Mouse (Mus musculus) liver, postnatal 0 days (tissue): Measurements from ENCODE around the gene Ntrk3. TPM values are rescaled to one million over a fixed set of nuclear protein-coding genes. Genes with fewer than 3 reads are reported as not detected.

Experiments used
- ATAC-seq: fragments of 200-750 bp; cut with Nextera tagmentation; 2 replicates; pipeline ENCODE4 v1.8.0; 2017; ENCODE audit warnings: mild to moderate bottlenecking, moderate library complexity
- DNase-seq: peaks from one replicate; pipeline ENCODE4 v3.0.0-alpha.2; 2016
- H3K27ac ChIP-seq: fragments of 300-500 bp; sonication (generic); 2 replicates; pipeline ENCODE4 v1.5.1; 2014; ENCODE audit warnings: antibody characterized with exemption, moderate library complexity, mild to moderate bottlenecking, low read depth
- H3K27me3 ChIP-seq: fragments of 300-500 bp; sonication (generic); 2 replicates; pipeline ENCODE4 v1.6.1; 2014; ENCODE audit warnings: low read length, control low read depth, mixed read lengths; ENCODE audit not compliant: insufficient read depth
- H3K36me3 ChIP-seq: fragments of 300-500 bp; sonication (generic); replicated peaks from 2 replicates; pipeline ENCODE4 v1.6.1; 2014; ENCODE audit warnings: mild to moderate bottlenecking, control low read depth, low read length, moderate library complexity, mixed read lengths; ENCODE audit not compliant: insufficient read depth
- H3K4me1 ChIP-seq: fragments of 300-500 bp; sonication (generic); 2 replicates; pipeline ENCODE4 v1.6.1; 2014; ENCODE audit warnings: antibody characterized with exemption, mild to moderate bottlenecking, control low read depth; ENCODE audit not compliant: insufficient read depth
- H3K4me2 ChIP-seq: fragments of 300-500 bp; sonication (generic); 2 replicates; pipeline ENCODE4 v1.6.1; 2014; ENCODE audit warnings: low read depth, mild to moderate bottlenecking, low read length, moderate library complexity, mixed read lengths
- H3K4me3 ChIP-seq: fragments of 300-500 bp; sonication (generic); 2 replicates; pipeline ENCODE4 v1.5.1; 2014; ENCODE audit warnings: low read depth, low read length
- H3K9ac ChIP-seq: fragments of 300-500 bp; sonication (generic); replicated peaks from 2 replicates; pipeline ENCODE4 v1.6.1; 2014; ENCODE audit warnings: mild to moderate bottlenecking, moderate library complexity
- H3K9me3 ChIP-seq: fragments of 300-500 bp; sonication (generic); 2 replicates; pipeline ENCODE4 v1.6.1; 2016; ENCODE audit warnings: mild to moderate bottlenecking, control low read depth, low read length, mixed read lengths
- CTCF ChIP-seq: sonication (generic); IDR thresholded peaks from 2 replicates; pipeline ENCODE4 v1.5.1; 2016; ENCODE audit warnings: antibody characterized with exemption, low read depth
- EP300 ChIP-seq: IDR thresholded peaks from 2 replicates; pipeline ENCODE4 v1.6.1; 2016; ENCODE audit warnings: antibody characterized with exemption, low read depth, mild to moderate bottlenecking
- WGBS: fragments of 180-500 bp; shearing (Covaris S2); extraction: QIAGEN DNeasy Blood & Tissue Kit; methylation state at CpG from one replicate; pipeline ENCODE4 v1.1.7; 2014; ENCODE audit not compliant: insufficient replicate concordance; 5-methylcytosine and 5-hydroxymethylcytosine counted together
- polyA plus RNA-seq: library from polyadenylated mRNA; unstranded; fragments of >200 nt; fragmentation: Nextera tagmentation; extraction: Ambion mirVana; gene quantifications from 2 replicates; pipeline ENCODE4 v1.2.1, GENCODE M21; 2015

Gene Ntrk3
- polyA plus RNA-seq, 1 experiment from 2014 or later = 0.16 TPM

DNA sequence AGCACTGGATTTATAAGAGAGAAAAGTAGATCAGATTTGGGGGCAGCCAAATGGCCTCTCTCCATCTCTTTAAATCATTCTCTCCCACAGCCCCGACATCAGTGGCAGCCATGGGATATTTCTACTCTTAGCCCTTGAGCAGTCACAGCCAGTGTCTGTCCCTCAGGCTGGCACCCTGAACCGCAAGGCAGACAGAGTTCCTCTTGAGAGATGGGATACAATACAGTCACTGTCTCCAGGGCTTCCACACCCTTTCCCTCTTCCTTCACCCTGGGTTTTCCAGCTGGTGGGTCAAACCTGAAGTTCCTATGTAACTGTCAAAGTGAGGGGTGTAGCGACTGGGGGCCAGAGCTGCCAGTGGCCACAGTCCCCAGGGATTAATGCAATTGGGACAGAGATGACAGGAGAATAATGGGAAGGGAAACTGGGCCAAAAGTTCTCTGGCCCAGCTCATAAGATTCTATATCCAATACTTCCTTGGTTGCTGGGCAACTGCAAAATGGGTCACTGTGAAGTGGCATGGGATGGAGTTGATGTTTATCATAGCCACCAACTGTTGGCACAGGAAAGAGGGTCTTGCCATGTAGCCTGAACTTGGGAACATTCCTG is 483.9 kb downstream of the Ntrk3 start:
- no peak for DNase-seq
- no peaks in the 10 kb centered on the region for H3K36me3 ChIP-seq
- TF ChIP-seq EP300 = no peak
- no peak for TF ChIP-seq CTCF
- 65% methylated on average over 3 of the region's 3 CpGs for WGBS
- H3K9me3 ChIP-seq = no peaks in the 10 kb centered on the region
- H3K27ac ChIP-seq = no peak overlapping the region
- H3K27me3 ChIP-seq = no peaks in the 10 kb centered on the region
- no peak overlapping the region for H3K9ac ChIP-seq
- no peaks in the 10 kb centered on the region for H3K4me1 ChIP-seq
- ATAC-seq = no peak
- no peak overlapping the region for H3K4me2 ChIP-seq
- H3K4me3 ChIP-seq = no peak overlapping the region

DNA sequence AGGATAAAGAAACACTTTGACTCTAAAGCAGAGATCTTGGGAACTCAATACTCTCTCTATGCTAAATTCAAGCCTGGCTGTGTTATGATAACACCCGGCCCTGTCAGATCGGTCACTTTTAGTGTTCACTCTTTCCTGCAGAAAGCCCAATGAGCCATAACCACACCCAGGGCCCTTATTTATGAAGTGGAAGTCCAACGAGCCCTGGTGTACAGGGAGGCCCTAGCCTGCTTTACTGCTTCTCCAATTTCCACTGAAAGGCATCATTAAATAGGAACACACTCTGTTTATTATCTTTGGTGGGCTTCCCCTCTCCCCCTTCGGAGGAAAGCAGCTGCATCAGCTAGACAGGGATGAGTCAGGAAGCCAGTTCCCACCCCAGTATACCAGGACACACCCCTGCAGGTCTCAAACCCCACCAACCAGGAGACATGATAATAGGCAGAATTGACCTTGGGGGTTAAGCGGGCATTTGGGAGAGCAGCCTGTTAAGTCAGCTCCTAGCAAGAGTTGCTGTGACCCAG is 489.6 kb downstream of the Ntrk3 start:
- Histone ChIP-seq H3K27me3 (no peaks in the 10 kb centered on the region), H3K4me1 (no peaks in the 10 kb centered on the region), H3K27ac (no peak overlapping the region), H3K4me3 (no peak overlapping the region), H3K4me2 (no peak overlapping the region), H3K36me3 (no peaks in the 10 kb centered on the region), H3K9ac (no peak overlapping the region), H3K9me3 (no peaks in the 10 kb centered on the region)
- no peak for TF ChIP-seq EP300
- TF ChIP-seq CTCF = no peak
- WGBS = 72% methylated on average over 5 of the region's 5 CpGs
- no peak for ATAC-seq
- DNase-seq = no peak

DNA sequence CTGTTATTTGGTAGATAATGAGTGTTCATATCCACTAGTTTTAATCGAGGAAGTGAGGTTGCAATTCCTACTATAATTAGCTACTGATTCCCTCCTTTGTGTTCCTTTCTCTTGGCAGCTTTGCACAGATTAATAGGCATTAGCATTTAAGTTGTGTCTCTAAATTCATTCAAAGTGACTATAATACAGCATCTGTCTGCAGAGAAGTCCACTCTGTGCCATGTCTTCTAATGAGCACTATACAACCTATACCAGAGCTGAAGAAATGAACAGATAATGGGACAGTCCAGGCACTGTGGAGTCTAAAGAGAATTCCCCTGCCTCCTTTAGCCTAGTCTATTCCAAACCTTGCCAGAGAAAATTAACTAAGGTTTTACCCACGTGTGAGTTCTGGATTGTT is 498.8 kb downstream of the Ntrk3 start:
- Histone ChIP-seq H3K9me3 (no peaks in the 10 kb centered on the region), H3K4me1 (no peaks in the 10 kb centered on the region), H3K27ac (no peak overlapping the region), H3K36me3 (no peaks in the 10 kb centered on the region), H3K27me3 (no peaks in the 10 kb centered on the region), H3K4me2 (no peak overlapping the region), H3K4me3 (no peak overlapping the region), H3K9ac (no peak overlapping the region)
- ATAC-seq (no peak), DNase-seq (no peak)
- WGBS = 51% methylated on average over 2 of the region's 2 CpGs
- TF ChIP-seq CTCF = no peak
- TF ChIP-seq EP300 = no peak

DNA sequence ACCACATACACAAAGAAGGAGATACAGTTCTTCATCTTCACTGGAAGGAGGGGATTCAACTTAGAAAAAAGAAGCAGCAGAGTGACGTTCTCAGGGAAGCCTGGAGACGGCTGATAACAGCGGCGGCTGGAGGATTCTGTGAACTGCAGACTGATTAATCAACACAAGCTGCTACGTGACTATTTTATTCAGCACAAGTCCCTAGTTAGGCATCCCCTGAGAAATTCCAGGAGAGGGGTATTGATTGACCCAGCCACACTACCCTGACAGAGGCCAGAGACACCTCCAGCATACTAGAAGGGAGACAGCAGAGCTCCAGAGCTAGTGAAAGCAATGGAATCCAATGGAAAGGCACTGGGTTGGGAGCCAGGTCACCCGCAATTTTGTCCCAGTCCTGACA is 516.1 kb downstream of the Ntrk3 start:
- Histone ChIP-seq H3K36me3 (no peaks in the 10 kb centered on the region), H3K4me3 (no peak overlapping the region), H3K27ac (no peak overlapping the region), H3K4me2 (no peak overlapping the region), H3K4me1 (no peaks in the 10 kb centered on the region), H3K27me3 (no peaks in the 10 kb centered on the region), H3K9ac (no peak overlapping the region), H3K9me3 (no peaks in the 10 kb centered on the region)
- ATAC-seq = no peak
- no peak for DNase-seq
- WGBS = 63% methylated on average over 6 of the region's 6 CpGs
- TF ChIP-seq CTCF = no peak
- no peak for TF ChIP-seq EP300

DNA sequence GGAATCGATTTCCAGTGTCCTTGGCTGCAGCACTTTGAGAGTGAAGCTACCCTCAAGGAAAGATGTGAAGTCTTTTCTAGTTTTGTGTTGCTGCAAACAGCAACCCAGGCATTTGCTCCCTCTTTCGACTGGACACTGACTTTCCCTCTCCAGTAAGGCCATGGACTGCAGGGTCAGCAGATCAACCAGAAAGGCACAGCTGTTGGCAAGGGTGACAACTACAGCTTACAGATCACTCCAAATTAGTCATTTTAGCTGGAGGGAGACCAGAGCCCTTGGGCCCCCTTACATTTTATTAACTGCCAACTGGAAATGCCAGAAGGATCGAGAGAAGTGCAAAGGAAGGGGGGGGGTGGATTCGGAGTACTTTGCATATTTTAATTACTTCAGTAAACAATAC is 516.9 kb downstream of the Ntrk3 start:
- Histone ChIP-seq H3K4me2 (no peak overlapping the region), H3K4me1 (no peaks in the 10 kb centered on the region), H3K27ac (no peak overlapping the region), H3K36me3 (no peaks in the 10 kb centered on the region), H3K27me3 (no peaks in the 10 kb centered on the region), H3K9ac (no peak overlapping the region), H3K9me3 (no peaks in the 10 kb centered on the region), H3K4me3 (no peak overlapping the region)
- WGBS = 56% methylated on average over 4 of the region's 4 CpGs
- ATAC-seq (no peak), DNase-seq (no peak)
- TF ChIP-seq CTCF = no peak
- TF ChIP-seq EP300 = no peak

DNA sequence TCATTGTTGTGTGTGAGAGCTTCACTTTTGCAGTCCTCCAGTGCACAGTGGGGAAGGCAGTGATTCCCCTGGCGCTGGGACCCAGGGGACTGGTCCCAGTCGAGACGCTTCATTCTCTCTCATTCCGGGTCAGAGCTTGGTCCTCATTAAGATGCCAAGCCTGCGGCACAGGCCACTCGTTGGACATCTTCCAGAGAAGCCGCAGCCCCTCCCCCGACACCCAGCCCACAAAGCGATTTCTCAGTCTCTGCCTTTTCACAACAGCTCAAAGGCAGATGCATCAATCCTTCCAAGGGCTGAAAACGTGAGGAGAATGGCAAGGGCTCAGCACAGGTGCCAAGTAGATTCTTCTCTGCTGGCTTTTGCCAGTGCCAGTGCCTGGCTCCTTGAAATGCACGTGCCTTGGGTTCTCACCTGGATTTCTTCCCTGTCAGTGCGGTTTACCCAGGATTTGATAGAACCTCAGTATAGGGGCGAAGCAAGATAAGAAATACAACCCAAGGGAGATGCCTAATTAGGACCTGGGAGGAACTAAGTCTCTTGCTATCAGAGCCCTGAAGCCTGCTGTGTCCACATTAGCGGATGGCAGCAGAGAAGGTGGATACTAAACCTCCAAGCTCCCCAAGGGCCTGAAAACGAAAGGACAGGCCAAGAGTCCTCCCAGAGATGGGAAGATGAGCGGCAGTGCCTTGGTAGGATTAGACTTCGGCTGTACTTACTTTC is 546.7 kb downstream of the Ntrk3 start:
- ATAC-seq = no peak
- Histone ChIP-seq H3K27me3 (no peaks in the 10 kb centered on the region), H3K36me3 (no peaks in the 10 kb centered on the region), H3K4me1 (no peaks in the 10 kb centered on the region), H3K4me2 (no peak overlapping the region), H3K27ac (no peak overlapping the region), H3K4me3 (no peak overlapping the region), H3K9ac (no peak overlapping the region), H3K9me3 (no peaks in the 10 kb centered on the region)
- WGBS = 26% methylated on average over 17 of the region's 17 CpGs
- TF ChIP-seq EP300 (no peak), CTCF (no peak)
- DNase-seq = no peak
